Mouse (Mus musculus) embryonic facial prominence, embryonic 13.5 days (tissue): ENCODE measurements around the gene Wwc2. TPM values are rescaled to one million over a fixed set of nuclear protein-coding genes. Genes with fewer than 3 reads are reported as not detected.

ENCODE experiments used
- ATAC-seq: fragments of 200-750 bp; cut with Nextera tagmentation; 2 replicates; pipeline ENCODE4 v1.8.0; 2017; ENCODE audit warnings: low read depth; ENCODE audit not compliant: insufficient number of reproducible peaks, insufficient read depth, low FRiP score, low TSS enrichment
- H3K27ac ChIP-seq: fragments of 300-500 bp; sonication (generic); 2 replicates; pipeline ENCODE4 v1.5.1; 2015; ENCODE audit warnings: moderate library complexity, mild to moderate bottlenecking, inconsistent platforms
- H3K27me3 ChIP-seq: fragments of 300-500 bp; sonication (generic); 2 replicates; pipeline ENCODE4 v1.6.1; 2015; ENCODE audit warnings: mild to moderate bottlenecking, inconsistent platforms
- H3K36me3 ChIP-seq: fragments of 300-500 bp; sonication (generic); 2 replicates; pipeline ENCODE4 v1.6.1; 2015; ENCODE audit warnings: mild to moderate bottlenecking, inconsistent platforms
- H3K4me1 ChIP-seq: fragments of 300-500 bp; sonication (generic); 2 replicates; pipeline ENCODE4 v1.6.1; 2015; ENCODE audit warnings: inconsistent platforms
- H3K4me2 ChIP-seq: fragments of 300-500 bp; sonication (generic); 2 replicates; pipeline ENCODE4 v1.6.1; 2015; ENCODE audit warnings: moderate library complexity, mild to moderate bottlenecking, inconsistent platforms
- H3K4me3 ChIP-seq: fragments of 300-500 bp; sonication (generic); 2 replicates; pipeline ENCODE4 v1.5.1; 2015; ENCODE audit warnings: mild to moderate bottlenecking, inconsistent platforms
- H3K9ac ChIP-seq: fragments of 300-500 bp; sonication (generic); 2 replicates; pipeline ENCODE4 v1.6.1; 2015; ENCODE audit warnings: mild to moderate bottlenecking, inconsistent platforms
- H3K9me3 ChIP-seq: fragments of 300-500 bp; sonication (generic); 2 replicates; pipeline ENCODE4 v1.6.1; 2016; ENCODE audit warnings: inconsistent platforms
- WGBS: fragments of 180-500 bp; shearing (Covaris S2); methylation state at CpG from one replicate; pipeline ENCODE4 v1.1.7; 2015; ENCODE audit warnings: mixed read lengths; 5-methylcytosine and 5-hydroxymethylcytosine counted together
- polyA plus RNA-seq: library from polyadenylated mRNA; unstranded; fragments of >200 nt; fragmentation: Nextera tagmentation; extraction: Ambion mirVana; gene quantifications from 2 replicates; pipeline ENCODE4 v1.2.1, GENCODE M21; 2015

Wwc2 gene
- 12.5 and 12.9 TPM in 2 replicates for polyA plus RNA-seq

GRCm38 (mm10) chr8:47990911-47991820 is at the start of gene Wwc2:
Gene Wwc2, minus strand, starts transcription at chr8:47990924.
- peak within 1 kb of the TSS; percentile 95 for H3K27ac ChIP-seq
- peak within 1 kb of the TSS; percentile 89 for H3K4me2 ChIP-seq
- 2% methylated on average over 39 of the region's 46 CpGs for WGBS
- H3K27me3 ChIP-seq: no peaks in the 10 kb centered on the region
- H3K9ac ChIP-seq: peak within 1 kb of the TSS; percentile 92
- H3K9me3 ChIP-seq: no peaks in the 10 kb centered on the region
- H3K36me3 ChIP-seq: no peaks in the 10 kb centered on the region
- peak; percentile 60 for ATAC-seq
- peaks cover 53% of the 10 kb centered on the region for H3K4me1 ChIP-seq
- peak within 1 kb of the TSS; percentile 94 for H3K4me3 ChIP-seq

- H3K27me3 ChIP-seq: no peaks in the 10 kb centered on the region
- H3K36me3 ChIP-seq: no peaks in the 10 kb centered on the region
- H3K9me3 ChIP-seq: no peaks in the 10 kb centered on the region
- no peak overlapping the region for H3K4me2 ChIP-seq
- no peak overlapping the region for H3K4me3 ChIP-seq
- WGBS: 80% methylated on average over 7 of the region's 7 CpGs
- H3K27ac ChIP-seq: no peak overlapping the region
- H3K4me1 ChIP-seq: 0 out of 2 replicates have a peak, but pooled peaks cover 9% of the 10 kb centered on the region
- no peak overlapping the region for H3K9ac ChIP-seq
- ATAC-seq: no peak
These were observed 47.7 kb upstream of the Wwc2 start for GRCm38 (mm10) chr8:48038261-48038934.

GRCm38 (mm10) chr8:48032046-48032445 is 41.3 kb upstream of the Wwc2 start:
- H3K36me3 ChIP-seq: no peaks in the 10 kb centered on the region
- no peak overlapping the region for H3K9ac ChIP-seq
- H3K4me2 ChIP-seq: no peak overlapping the region
- H3K4me3 ChIP-seq: no peak overlapping the region
- no peaks in the 10 kb centered on the region for H3K9me3 ChIP-seq
- H3K27me3 ChIP-seq: no peaks in the 10 kb centered on the region
- no peaks in the 10 kb centered on the region for H3K4me1 ChIP-seq
- ATAC-seq: no peak
- 7% methylated on average over 2 of the region's 2 CpGs for WGBS
- no peak overlapping the region for H3K27ac ChIP-seq

- Histone ChIP-seq H3K4me2 (no peak overlapping the region), H3K36me3 (no peaks in the 10 kb centered on the region), H3K9ac (no peak overlapping the region), H3K4me3 (no peak overlapping the region), H3K4me1 (no peaks in the 10 kb centered on the region), H3K27ac (no peak overlapping the region), H3K27me3 (no peaks in the 10 kb centered on the region), H3K9me3 (no peaks in the 10 kb centered on the region)
- no peak for ATAC-seq
- WGBS: 80% methylated on average over 1 of the region's 1 CpGs
These were observed 39.9 kb upstream of the Wwc2 start for GRCm38 (mm10) chr8:48030667-48031066.

GRCm38 (mm10) chr8:48026796-48027195 is 36.1 kb upstream of the Wwc2 start:
- H3K9me3 ChIP-seq: no peaks in the 10 kb centered on the region
- H3K4me3 ChIP-seq: no peak overlapping the region
- H3K4me1 ChIP-seq: no peaks in the 10 kb centered on the region
- H3K27ac ChIP-seq: no peak overlapping the region
- WGBS: 65% methylated on average over 11 of the region's 11 CpGs
- H3K36me3 ChIP-seq: no peaks in the 10 kb centered on the region
- ATAC-seq: no peak
- H3K9ac ChIP-seq: no peak overlapping the region
- no peaks in the 10 kb centered on the region for H3K27me3 ChIP-seq
- no peak overlapping the region for H3K4me2 ChIP-seq

GRCm38 (mm10) chr8:48023206-48023605 is 32.5 kb upstream of the Wwc2 start:
- Histone ChIP-seq H3K4me2 (no peak overlapping the region), H3K4me3 (no peak overlapping the region), H3K9ac (no peak overlapping the region), H3K9me3 (no peaks in the 10 kb centered on the region), H3K27me3 (no peaks in the 10 kb centered on the region), H3K36me3 (no peaks in the 10 kb centered on the region), H3K27ac (no peak overlapping the region), H3K4me1 (no peaks in the 10 kb centered on the region)
- ATAC-seq: no peak
- WGBS: 78% methylated on average over 8 of the region's 8 CpGs

- Histone ChIP-seq H3K4me1 (no peaks in the 10 kb centered on the region), H3K27ac (no peak overlapping the region), H3K27me3 (no peaks in the 10 kb centered on the region), H3K36me3 (no peaks in the 10 kb centered on the region), H3K4me2 (no peak overlapping the region), H3K4me3 (no peak overlapping the region), H3K9me3 (no peaks in the 10 kb centered on the region), H3K9ac (no peak overlapping the region)
- ATAC-seq: no peak
- WGBS: 81% methylated on average over 2 of the region's 2 CpGs
These were observed 29.0 kb upstream of the Wwc2 start for GRCm38 (mm10) chr8:48019737-48020136.

GRCm38 (mm10) chr8:48016538-48016937 is 25.8 kb upstream of the Wwc2 start:
- Histone ChIP-seq H3K36me3 (no peaks in the 10 kb centered on the region), H3K9me3 (no peaks in the 10 kb centered on the region), H3K4me3 (no peak overlapping the region), H3K27ac (no peak overlapping the region), H3K4me1 (no peaks in the 10 kb centered on the region), H3K4me2 (no peak overlapping the region), H3K9ac (no peak overlapping the region), H3K27me3 (no peaks in the 10 kb centered on the region)
- WGBS: 19% methylated on average over 8 of the region's 8 CpGs
- no peak for ATAC-seq

GRCm38 (mm10) chr8:48014386-48014785 is 23.7 kb upstream of the Wwc2 start:
- no peak for ATAC-seq
- no peak overlapping the region for H3K4me2 ChIP-seq
- H3K4me3 ChIP-seq: no peak overlapping the region
- no peaks in the 10 kb centered on the region for H3K9me3 ChIP-seq
- H3K27ac ChIP-seq: no peak overlapping the region
- H3K4me1 ChIP-seq: no peaks in the 10 kb centered on the region
- H3K36me3 ChIP-seq: no peaks in the 10 kb centered on the region
- H3K9ac ChIP-seq: no peak overlapping the region
- H3K27me3 ChIP-seq: no peaks in the 10 kb centered on the region
- 89% methylated on average over 6 of the region's 6 CpGs for WGBS

- H3K9me3 ChIP-seq: no peaks in the 10 kb centered on the region
These were observed 22.6 kb upstream of the Wwc2 start for GRCm38 (mm10) chr8:48013281-48013680.

GRCm38 (mm10) chr8:48011871-48012270 is 21.1 kb upstream of the Wwc2 start:
- Histone ChIP-seq H3K4me3 (no peak overlapping the region), H3K9me3 (no peaks in the 10 kb centered on the region), H3K27ac (no peak overlapping the region), H3K36me3 (no peaks in the 10 kb centered on the region), H3K4me2 (no peak overlapping the region), H3K4me1 (no peaks in the 10 kb centered on the region), H3K9ac (no peak overlapping the region), H3K27me3 (no peaks in the 10 kb centered on the region)
- no peak for ATAC-seq
- WGBS: 80% methylated on average over 10 of the region's 10 CpGs

More at GRCm38 (mm10) chr8:48013281-48013680, 22.6 kb upstream of the Wwc2 start:
- 77% methylated on average over 9 of the region's 9 CpGs for WGBS
- Histone ChIP-seq H3K36me3 (no peaks in the 10 kb centered on the region), H3K27ac (no peak overlapping the region), H3K4me1 (no peaks in the 10 kb centered on the region), H3K9ac (no peak overlapping the region), H3K27me3 (no peaks in the 10 kb centered on the region), H3K4me2 (no peak overlapping the region), H3K4me3 (no peak overlapping the region)
- ATAC-seq: no peak

GRCm38 (mm10) chr8:48010977-48011376 is 20.3 kb upstream of the Wwc2 start:
- no peaks in the 10 kb centered on the region for H3K36me3 ChIP-seq
- no peak overlapping the region for H3K9ac ChIP-seq
- H3K4me1 ChIP-seq: no peaks in the 10 kb centered on the region
- H3K4me2 ChIP-seq: no peak overlapping the region
- no peak overlapping the region for H3K27ac ChIP-seq
- WGBS: 83% methylated on average over 14 of the region's 14 CpGs
- H3K4me3 ChIP-seq: no peak overlapping the region
- no peak for ATAC-seq
- H3K9me3 ChIP-seq: no peaks in the 10 kb centered on the region
- H3K27me3 ChIP-seq: no peaks in the 10 kb centered on the region
